Mouse (Mus musculus) pancreas, adult 10 weeks (tissue): ENCODE data around the gene Kit. TPM values are rescaled to one million over a fixed set of nuclear protein-coding genes. Genes with fewer than 3 reads are reported as not detected.

Experiments
- polyA plus RNA-seq: library from polyadenylated mRNA; stranded (reverse); fragments of 350-450 nt; fragmentation: Illumina TruSeq; extraction: RNeasy Lipid Tissue Mini Kit (QIAGEN cat#74804); gene quantifications from one replicate; pipeline ENCODE4 v1.2.3, GENCODE M21; 2015; ENCODE audit warnings: low read depth, low replicate concordance; ENCODE audit not compliant: insufficient read depth

Gene Kit
- 3.8 TPM for polyA plus RNA-seq

GRCm38 (mm10) chr5:75574852-75575566, at the start of gene Kit:
TSS of gene Kit (plus strand) at chr5:75574916.

